Mouse (Mus musculus): ENCODE measurements around the gene Elovl2. TPM values are rescaled to one million over a fixed set of nuclear protein-coding genes. Genes with fewer than 3 reads are reported as not detected.
A peak's percentile ranks its signal among the peaks of the same experiment; 100 is the strongest.

Elovl2 gene
- total and polyA plus RNA-seq, 2 experiments from 2014 or later = 0.23 TPM; not detected in 1

DNA sequence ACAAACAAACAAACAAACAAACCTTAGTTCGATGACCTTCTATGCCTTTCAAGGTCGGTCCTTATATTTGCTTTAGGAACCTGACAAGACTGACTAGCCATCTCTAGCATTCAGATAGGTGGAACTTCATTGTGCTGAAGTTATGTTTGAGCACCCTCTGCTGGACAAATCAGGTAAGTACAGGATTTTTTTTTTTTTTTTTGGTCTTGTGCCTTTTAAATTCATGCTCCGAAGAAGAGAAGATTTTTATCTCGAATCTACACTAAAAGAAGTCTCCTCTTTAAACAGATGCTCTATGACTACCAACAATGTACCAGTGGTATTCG, 18.6 kb upstream of the Elovl2 start:
- Histone ChIP-seq H3K4me3 (ENCODE audit: low read depth, low read length) (no peak overlapping the region), H3K9ac (replicated peaks; ENCODE audit: low read depth, low read length) (no peak overlapping the region), H3K27me3 (ENCODE audit: control insufficient read depth, insufficient read depth, low read length) (no peaks in the 10 kb centered on the region), H3K27ac (ENCODE audit: low read depth) (no peak overlapping the region), H3K9me3 (replicated peaks; ENCODE audit: control insufficient read depth, low read length) (no peaks in the 10 kb centered on the region), H3K4me2 (ENCODE audit: low read depth, low read length) (no peak overlapping the region), H3K4me1 (ENCODE audit: control insufficient read depth, insufficient read depth) (no peaks in the 10 kb centered on the region), H3K36me3 (replicated peaks; ENCODE audit: control insufficient read depth, insufficient read depth, low read length) (no peaks in the 10 kb centered on the region)
- DNase-seq (ENCODE audit: low spot score) (peak; percentile 33), ATAC-seq (ENCODE audit: insufficient read depth, low read depth) (no peak)
- 5% methylated on average over 5 of the region's 5 CpGs for WGBS
- TF ChIP-seq CTCF (IDR thresholded peaks at IDR 0.05; ENCODE audit: low read depth) (peak; percentile 72), EP300 (IDR thresholded peaks at IDR 0.05; ENCODE audit: low read depth) (no peak)

DNA sequence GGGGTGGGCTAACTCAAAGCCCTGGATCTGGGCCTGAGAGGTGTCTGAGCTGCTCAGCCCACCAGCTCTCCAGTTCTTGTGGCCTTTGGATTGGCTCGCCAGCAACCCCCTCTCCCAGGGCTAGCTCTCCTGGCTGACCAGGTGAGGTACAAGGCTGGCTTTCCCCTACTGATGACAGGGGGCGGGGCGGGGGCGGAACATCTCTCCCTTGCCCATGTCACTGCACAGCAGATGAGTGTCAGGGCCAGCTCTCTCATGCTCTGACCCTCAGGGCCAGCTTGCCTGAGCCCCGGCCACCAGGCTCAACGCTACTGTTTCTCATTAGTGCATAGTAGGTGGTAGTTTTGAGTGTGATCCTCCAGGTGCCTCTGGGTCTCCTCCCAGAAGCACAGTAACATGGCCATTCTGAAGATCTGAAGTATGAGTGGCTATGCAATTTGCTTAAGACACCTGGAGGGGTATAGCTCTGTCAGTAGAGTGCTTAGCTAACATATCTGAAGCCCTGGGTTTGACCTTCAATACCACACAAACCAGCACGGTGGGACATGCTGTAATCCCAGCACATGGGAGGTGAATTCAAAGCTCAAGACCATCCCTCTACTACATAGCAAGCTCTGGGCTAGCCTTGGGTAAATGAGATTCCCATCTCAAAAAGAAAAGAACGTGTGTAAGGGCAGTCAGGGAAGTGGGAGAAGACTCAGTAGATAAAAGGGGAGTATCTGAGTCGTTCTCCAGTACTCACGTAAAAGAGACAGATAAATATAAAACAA, 18.0 kb upstream of the Elovl2 start:
- H3K27ac ChIP-seq (ENCODE audit: low read depth) = no peak overlapping the region
- TF ChIP-seq EP300 (IDR thresholded peaks at IDR 0.05; ENCODE audit: low read depth) (no peak), CTCF (IDR thresholded peaks at IDR 0.05; ENCODE audit: low read depth) (no peak)
- no peaks in the 10 kb centered on the region for H3K36me3 ChIP-seq (replicated peaks; ENCODE audit: control insufficient read depth, insufficient read depth, low read length)
- no peak overlapping the region for H3K9ac ChIP-seq (replicated peaks; ENCODE audit: low read depth, low read length)
- H3K4me3 ChIP-seq (ENCODE audit: low read depth, low read length) = no peak overlapping the region
- H3K4me2 ChIP-seq (ENCODE audit: low read depth, low read length) = no peak overlapping the region
- H3K27me3 ChIP-seq (ENCODE audit: control insufficient read depth, insufficient read depth, low read length) = no peaks in the 10 kb centered on the region
- 66% methylated on average over 10 of the region's 10 CpGs for WGBS
- ATAC-seq (ENCODE audit: insufficient read depth, low read depth) = no peak
- H3K4me1 ChIP-seq (ENCODE audit: control insufficient read depth, insufficient read depth) = no peaks in the 10 kb centered on the region
- no peaks in the 10 kb centered on the region for H3K9me3 ChIP-seq (replicated peaks; ENCODE audit: control insufficient read depth, low read length)
- no peak for DNase-seq (ENCODE audit: low spot score)

DNA sequence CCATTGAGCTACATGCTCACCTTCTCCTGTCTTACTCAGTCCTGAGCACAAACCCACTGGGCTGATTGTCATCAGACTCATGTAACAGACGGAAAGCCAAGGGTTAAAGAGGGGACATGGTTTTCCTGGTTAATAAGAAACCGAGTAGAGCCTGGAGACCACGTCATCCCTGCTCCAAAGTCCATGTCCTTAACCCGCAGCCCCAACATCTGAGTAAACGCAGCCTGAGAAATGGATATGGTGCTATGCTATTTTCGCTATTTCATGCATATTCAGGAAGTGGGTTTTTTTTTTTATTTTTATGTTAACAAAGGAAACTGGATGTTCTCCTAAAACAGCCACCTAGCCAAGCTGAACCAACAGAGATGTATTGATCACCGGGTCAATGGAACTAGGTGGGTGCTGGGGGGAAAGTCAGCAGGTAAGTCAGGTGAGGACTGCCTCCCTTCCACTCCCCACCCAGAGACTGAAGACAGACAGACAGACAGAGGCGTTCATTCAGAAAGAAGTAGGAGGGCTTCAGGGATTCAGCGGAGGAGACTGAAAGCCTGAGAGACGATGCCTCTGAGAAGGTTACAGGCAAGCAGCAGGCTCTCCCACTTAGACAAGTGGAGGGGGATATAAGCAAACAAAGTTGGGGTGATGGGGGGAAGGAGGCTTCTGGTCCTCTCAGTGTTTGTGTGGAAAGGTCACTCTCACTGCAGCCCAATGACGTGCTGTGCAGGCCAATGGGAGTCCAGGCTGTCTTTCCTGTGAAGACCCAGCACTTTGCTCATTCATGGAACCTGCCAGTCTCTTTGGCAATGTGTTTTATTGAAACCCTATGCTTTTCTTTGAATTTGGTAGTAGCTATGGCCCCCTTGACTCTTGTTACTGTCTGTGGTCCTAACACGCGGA, 15.9 kb upstream of the Elovl2 start:
- Histone ChIP-seq H3K9ac (replicated peaks; ENCODE audit: low read depth, low read length) (no peak overlapping the region), H3K4me2 (ENCODE audit: low read depth, low read length) (no peak overlapping the region), H3K9me3 (replicated peaks; ENCODE audit: control insufficient read depth, low read length) (no peaks in the 10 kb centered on the region), H3K36me3 (replicated peaks; ENCODE audit: control insufficient read depth, insufficient read depth, low read length) (no peaks in the 10 kb centered on the region), H3K27me3 (ENCODE audit: control insufficient read depth, insufficient read depth, low read length) (no peaks in the 10 kb centered on the region), H3K4me3 (ENCODE audit: low read depth, low read length) (no peak overlapping the region), H3K27ac (ENCODE audit: low read depth) (no peak overlapping the region), H3K4me1 (ENCODE audit: control insufficient read depth, insufficient read depth) (no peaks in the 10 kb centered on the region)
- ATAC-seq (ENCODE audit: insufficient read depth, low read depth) = no peak
- TF ChIP-seq CTCF (IDR thresholded peaks at IDR 0.05; ENCODE audit: low read depth) = no peak
- no peak for TF ChIP-seq EP300 (IDR thresholded peaks at IDR 0.05; ENCODE audit: low read depth)
- 64% methylated on average over 13 of the region's 13 CpGs for WGBS
- no peak for DNase-seq (ENCODE audit: low spot score)

DNA sequence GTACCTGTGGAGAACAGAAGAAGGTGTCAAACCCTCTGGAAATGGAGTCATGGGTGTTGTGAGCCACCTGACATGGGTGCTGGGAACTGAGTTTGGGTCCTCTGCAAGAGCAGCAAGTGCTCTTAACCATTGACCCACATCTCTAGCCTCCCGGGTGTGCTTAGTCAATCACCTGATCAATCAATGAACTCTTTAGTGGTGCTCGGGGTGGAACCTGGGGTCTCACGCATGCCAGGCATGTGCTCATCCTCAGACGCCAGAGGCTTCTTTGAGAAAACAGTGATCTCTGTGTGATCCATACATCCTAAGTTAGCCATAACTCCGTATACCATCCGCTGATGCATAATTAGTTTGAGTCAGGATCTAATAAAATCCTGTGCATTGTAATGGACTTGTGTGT, 15.0 kb upstream of the Elovl2 start:
- WGBS = 82% methylated on average over 6 of the region's 6 CpGs
- Histone ChIP-seq H3K4me1 (ENCODE audit: control insufficient read depth, insufficient read depth) (no peaks in the 10 kb centered on the region), H3K4me3 (ENCODE audit: low read depth, low read length) (no peak overlapping the region), H3K4me2 (ENCODE audit: low read depth, low read length) (no peak overlapping the region), H3K27me3 (ENCODE audit: control insufficient read depth, insufficient read depth, low read length) (no peaks in the 10 kb centered on the region), H3K27ac (ENCODE audit: low read depth) (no peak overlapping the region), H3K36me3 (replicated peaks; ENCODE audit: control insufficient read depth, insufficient read depth, low read length) (no peaks in the 10 kb centered on the region), H3K9me3 (replicated peaks; ENCODE audit: control insufficient read depth, low read length) (no peaks in the 10 kb centered on the region), H3K9ac (replicated peaks; ENCODE audit: low read depth, low read length) (no peak overlapping the region)
- TF ChIP-seq EP300 (IDR thresholded peaks at IDR 0.05; ENCODE audit: low read depth) (no peak), CTCF (IDR thresholded peaks at IDR 0.05; ENCODE audit: low read depth) (no peak)
- DNase-seq (ENCODE audit: low spot score) = no peak
- no peak for ATAC-seq (ENCODE audit: insufficient read depth, low read depth)

GRCm38 (mm10) chr13:41233241-41233640, 13.0 kb upstream of the Elovl2 start:
- H3K4me3 ChIP-seq (ENCODE audit: low read depth, low read length) = no peak overlapping the region
- H3K4me1 ChIP-seq (ENCODE audit: control insufficient read depth, insufficient read depth) = no peaks in the 10 kb centered on the region
- H3K4me2 ChIP-seq (ENCODE audit: low read depth, low read length) = no peak overlapping the region
- no peak overlapping the region for H3K27ac ChIP-seq (ENCODE audit: low read depth)
- no peaks in the 10 kb centered on the region for H3K9me3 ChIP-seq (replicated peaks; ENCODE audit: control insufficient read depth, low read length)
- DNase-seq (ENCODE audit: low spot score) (no peak), ATAC-seq (ENCODE audit: insufficient read depth, low read depth) (no peak)
- no peaks in the 10 kb centered on the region for H3K27me3 ChIP-seq (ENCODE audit: control insufficient read depth, insufficient read depth, low read length)
- H3K36me3 ChIP-seq (replicated peaks; ENCODE audit: control insufficient read depth, insufficient read depth, low read length) = no peaks in the 10 kb centered on the region
- no peak overlapping the region for H3K9ac ChIP-seq (replicated peaks; ENCODE audit: low read depth, low read length)
- TF ChIP-seq CTCF (IDR thresholded peaks at IDR 0.05; ENCODE audit: low read depth) = no peak
- TF ChIP-seq EP300 (IDR thresholded peaks at IDR 0.05; ENCODE audit: low read depth) = no peak
- WGBS = 78% methylated on average over 7 of the region's 7 CpGs
